Mouse (Mus musculus) forebrain, embryonic 15.5 days (tissue): ENCODE measurements at regions not wholly inside any gene's neighbourhood (a gene's known extent, or its start where the extent isn't known, plus 50 kb on each side); places are given as distances from the start of the nearest gene placed in this dataset.
A peak's percentile ranks its signal among the peaks of the same experiment; 100 is the strongest.

ENCODE experiments used
- ATAC-seq: fragments of 200-750 bp; cut with Nextera tagmentation; replicated peaks from 2 replicates; pipeline ENCODE4 v1.8.0; 2017; ENCODE audit warnings: mild to moderate bottlenecking, moderate TSS enrichment, moderate library complexity
- H3K27ac ChIP-seq: fragments of 300-500 bp; sonication (generic); replicated peaks from 2 replicates; pipeline ENCODE4 v1.5.1; 2015; ENCODE audit warnings: mild to moderate bottlenecking, inconsistent platforms
- H3K27me3 ChIP-seq: fragments of 300-500 bp; sonication (generic); 2 replicates; pipeline ENCODE4 v1.6.1; 2015; ENCODE audit warnings: inconsistent platforms
- H3K36me3 ChIP-seq: fragments of 300-500 bp; sonication (generic); 2 replicates; pipeline ENCODE4 v1.6.1; 2015; ENCODE audit warnings: mild to moderate bottlenecking, inconsistent platforms
- H3K4me1 ChIP-seq: fragments of 300-500 bp; sonication (generic); 2 replicates; pipeline ENCODE4 v1.6.1; 2015; ENCODE audit warnings: inconsistent platforms
- H3K4me2 ChIP-seq: fragments of 300-500 bp; sonication (generic); replicated peaks from 2 replicates; pipeline ENCODE4 v1.6.1; 2015; ENCODE audit warnings: mild to moderate bottlenecking, inconsistent platforms
- H3K4me3 ChIP-seq: fragments of 300-500 bp; sonication (generic); 2 replicates; pipeline ENCODE4 v1.5.1; 2015; ENCODE audit warnings: mild to moderate bottlenecking, inconsistent platforms
- H3K9ac ChIP-seq: fragments of 300-500 bp; sonication (generic); replicated peaks from 2 replicates; pipeline ENCODE4 v1.6.1; 2015; ENCODE audit warnings: mild to moderate bottlenecking, inconsistent platforms
- H3K9me3 ChIP-seq: fragments of 300-500 bp; sonication (generic); 2 replicates; pipeline ENCODE4 v1.6.1; 2016; ENCODE audit warnings: inconsistent platforms
- WGBS: fragments of 180-500 bp; shearing (Covaris S2); methylation state at CpG from one replicate; pipeline ENCODE4 v1.1.7; 2015; ENCODE audit warnings: mixed read lengths; 5-methylcytosine and 5-hydroxymethylcytosine counted together

DNA sequence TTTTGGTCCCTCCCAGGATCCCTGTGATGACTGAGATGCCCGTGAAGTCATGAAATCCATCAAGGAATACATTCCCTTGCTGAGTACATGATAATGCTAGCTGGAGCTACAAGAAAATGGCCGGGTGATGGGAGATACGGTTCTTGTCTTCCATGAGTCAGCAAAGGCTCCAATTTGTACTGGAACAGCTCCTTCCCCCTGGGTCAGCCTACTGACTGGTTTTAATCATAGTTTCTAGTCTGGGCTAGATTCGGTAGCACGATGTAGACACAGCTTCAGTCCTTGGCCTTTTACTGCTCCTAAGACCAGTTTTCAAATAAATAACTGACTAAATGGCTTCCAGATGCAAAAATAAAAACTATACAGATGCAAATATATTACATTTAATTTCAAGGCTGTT is 557.5 kb downstream of the Epha4 start:
- no peak overlapping the region for H3K4me2 ChIP-seq
- no peaks in the 10 kb centered on the region for H3K27me3 ChIP-seq
- 96% methylated on average over 5 of the region's 5 CpGs for WGBS
- H3K9ac ChIP-seq = no peak overlapping the region
- no peaks in the 10 kb centered on the region for H3K4me1 ChIP-seq
- no peak overlapping the region for H3K4me3 ChIP-seq
- no peaks in the 10 kb centered on the region for H3K36me3 ChIP-seq
- no peak for ATAC-seq
- H3K9me3 ChIP-seq = no peaks in the 10 kb centered on the region
- H3K27ac ChIP-seq = no peak overlapping the region

DNA sequence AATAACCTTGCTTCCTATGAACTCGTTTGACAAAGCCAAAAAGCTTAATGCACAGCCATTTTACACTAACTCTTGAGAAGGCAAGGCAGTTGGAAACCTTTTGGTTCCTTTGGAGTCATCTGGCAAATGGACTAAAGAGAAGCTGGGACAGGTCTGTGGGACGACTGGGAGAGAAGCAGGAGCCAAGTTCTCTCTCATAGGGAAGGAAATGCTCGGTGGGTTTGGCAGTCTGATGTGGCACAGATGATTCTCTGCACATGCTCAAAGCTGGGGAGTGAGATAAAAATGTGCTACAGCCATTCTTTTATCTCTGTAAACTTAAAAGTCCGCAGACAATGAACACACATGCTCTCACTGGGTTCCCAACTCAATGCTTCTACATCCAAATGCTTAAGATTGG is 556.2 kb downstream of the Epha4 start:
- H3K27me3 ChIP-seq = no peaks in the 10 kb centered on the region
- no peak overlapping the region for H3K9ac ChIP-seq
- H3K36me3 ChIP-seq = no peaks in the 10 kb centered on the region
- no peak for ATAC-seq
- no peak overlapping the region for H3K4me3 ChIP-seq
- no peak overlapping the region for H3K4me2 ChIP-seq
- H3K4me1 ChIP-seq = no peaks in the 10 kb centered on the region
- H3K27ac ChIP-seq = no peak overlapping the region
- no peaks in the 10 kb centered on the region for H3K9me3 ChIP-seq
- 76% methylated on average over 4 of the region's 4 CpGs for WGBS

DNA sequence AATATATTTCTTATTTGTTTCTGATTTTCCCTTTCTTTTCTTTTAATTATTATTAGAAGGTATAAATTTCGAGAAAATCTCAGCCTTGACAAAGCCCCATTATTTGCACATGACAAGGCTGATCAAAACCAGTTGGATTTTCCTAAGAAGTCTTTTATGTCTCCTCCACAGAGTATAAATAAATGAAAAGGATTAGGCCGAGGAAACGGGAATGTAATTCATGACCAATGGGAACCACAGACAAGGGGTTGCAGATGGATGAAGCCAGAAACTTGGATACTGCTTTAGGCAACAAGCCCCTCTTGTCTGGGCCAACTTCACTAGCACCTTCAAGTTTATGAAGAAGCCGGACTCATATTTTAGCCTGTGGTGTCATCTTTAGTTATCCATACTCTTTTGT is 542.4 kb downstream of the Epha4 start:
- no peak overlapping the region for H3K9ac ChIP-seq
- no peak for ATAC-seq
- 13% methylated on average over 4 of the region's 4 CpGs for WGBS
- H3K9me3 ChIP-seq = no peaks in the 10 kb centered on the region
- H3K36me3 ChIP-seq = no peaks in the 10 kb centered on the region
- H3K4me3 ChIP-seq = no peak overlapping the region
- H3K4me2 ChIP-seq = no peak overlapping the region
- no peaks in the 10 kb centered on the region for H3K27me3 ChIP-seq
- H3K4me1 ChIP-seq = peaks cover 5% of the 10 kb centered on the region; the same call in 1 of the 2 replicates
- no peak overlapping the region for H3K27ac ChIP-seq

DNA sequence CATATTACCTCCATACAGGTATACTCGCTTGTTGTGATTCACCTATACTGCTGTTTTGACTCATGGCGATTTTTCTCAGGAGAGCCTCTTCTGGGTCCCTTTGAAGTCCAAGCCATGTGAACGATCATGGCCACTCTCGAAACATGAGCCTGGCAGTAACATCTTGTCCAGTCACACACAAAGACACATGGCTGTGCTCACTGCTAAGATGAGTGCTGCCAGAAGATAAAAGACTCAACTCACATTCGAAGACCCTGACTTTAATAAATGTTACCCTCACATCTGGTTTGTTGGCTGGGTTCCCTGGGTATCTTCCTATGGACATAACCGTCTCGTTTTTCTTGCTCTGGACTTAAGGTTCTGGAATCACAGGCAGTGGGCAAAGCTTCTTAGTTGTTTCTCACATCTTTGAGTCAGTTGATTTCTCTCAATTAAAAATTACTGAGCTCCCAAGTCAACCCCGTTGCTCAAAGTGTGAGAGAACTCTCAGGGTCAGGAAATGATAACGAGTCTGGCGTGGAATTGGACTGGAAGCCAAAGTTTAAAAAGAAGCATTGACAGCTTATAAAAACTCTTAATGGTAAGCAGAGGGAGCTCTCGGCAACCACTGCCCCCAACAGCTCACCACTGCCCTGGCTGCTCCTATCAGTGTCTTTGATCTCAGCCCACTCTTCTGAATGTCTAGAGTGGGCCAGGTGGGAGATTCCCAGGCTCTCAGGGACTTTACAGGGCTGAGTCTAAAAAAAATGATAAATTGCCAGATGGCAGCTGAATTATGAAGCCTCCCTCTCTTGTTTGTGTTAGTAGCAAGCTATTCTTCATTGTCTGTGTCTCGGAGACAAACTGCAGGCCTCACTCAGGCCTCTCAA is 539.6 kb downstream of the Epha4 start:
- H3K9ac ChIP-seq = no peak overlapping the region
- H3K9me3 ChIP-seq = no peaks in the 10 kb centered on the region
- no peaks in the 10 kb centered on the region for H3K27me3 ChIP-seq
- no peak overlapping the region for H3K4me3 ChIP-seq
- no peak for ATAC-seq
- H3K4me2 ChIP-seq = no peak overlapping the region
- peaks cover 5% of the 10 kb centered on the region; the same call in 1 of the 2 replicates for H3K4me1 ChIP-seq
- H3K36me3 ChIP-seq = no peaks in the 10 kb centered on the region
- no peak overlapping the region for H3K27ac ChIP-seq
- 67% methylated on average over 12 of the region's 12 CpGs for WGBS

DNA sequence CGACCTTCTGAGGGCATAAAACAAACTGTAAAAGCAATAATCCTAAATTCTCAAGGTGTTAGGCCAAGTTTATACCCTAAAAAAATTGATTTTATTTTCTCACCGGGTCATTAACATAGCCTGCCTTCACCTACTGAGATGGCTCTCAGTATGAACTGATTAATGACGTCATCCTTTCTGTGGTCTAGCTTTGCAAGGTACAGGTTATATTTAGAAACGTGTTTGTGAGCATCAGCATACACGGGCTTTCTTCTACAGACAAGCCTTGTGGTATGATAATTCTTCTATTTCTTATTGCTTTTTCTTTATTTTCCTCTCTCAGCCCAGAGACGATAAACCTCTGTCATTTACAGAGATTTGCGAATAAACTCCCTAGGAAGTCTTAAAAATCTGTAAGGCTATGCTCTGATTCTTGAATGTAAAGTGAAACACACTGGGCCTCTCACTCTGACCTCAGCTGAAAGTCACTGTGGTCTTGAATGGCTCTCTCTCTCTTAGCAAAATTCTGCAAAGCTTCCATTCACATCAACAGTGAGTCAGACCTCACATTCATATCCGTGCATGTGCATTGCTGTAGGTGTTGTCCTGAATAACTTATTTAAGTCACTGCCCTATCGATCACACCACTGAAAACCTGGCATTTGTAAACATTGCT is 534.3 kb downstream of the Epha4 start:
- H3K4me3 ChIP-seq = no peak overlapping the region
- H3K9me3 ChIP-seq = no peaks in the 10 kb centered on the region
- H3K4me1 ChIP-seq = peaks cover 3% of the 10 kb centered on the region; the same call in 1 of the 2 replicates
- H3K36me3 ChIP-seq = no peaks in the 10 kb centered on the region
- no peaks in the 10 kb centered on the region for H3K27me3 ChIP-seq
- H3K27ac ChIP-seq = no peak overlapping the region
- 78% methylated on average over 9 of the region's 9 CpGs for WGBS
- H3K4me2 ChIP-seq = no peak overlapping the region
- no peak for ATAC-seq
- H3K9ac ChIP-seq = no peak overlapping the region

DNA sequence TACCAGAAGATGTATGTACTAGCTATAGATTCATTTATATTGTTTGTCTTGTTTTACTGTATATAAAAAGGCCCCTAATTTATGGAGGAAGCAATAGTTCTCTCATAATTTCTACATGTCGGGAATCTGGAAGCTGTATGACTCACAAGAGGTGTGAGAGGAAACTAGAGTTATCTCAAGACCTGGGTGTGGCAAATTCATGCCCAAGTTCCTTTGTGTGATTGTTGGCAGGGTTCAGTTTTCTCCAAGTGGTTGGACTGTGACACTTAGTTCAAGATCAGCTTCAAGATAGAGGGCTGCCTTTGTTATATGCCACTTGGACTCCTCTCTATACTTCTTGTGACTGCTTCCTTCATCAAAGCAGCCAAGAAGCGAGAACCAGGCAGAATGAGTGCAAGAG is 521.1 kb downstream of the Epha4 start:
- Histone ChIP-seq H3K4me1 (no peaks in the 10 kb centered on the region), H3K27me3 (no peaks in the 10 kb centered on the region), H3K9me3 (no peaks in the 10 kb centered on the region), H3K4me3 (no peak overlapping the region), H3K4me2 (no peak overlapping the region), H3K27ac (no peak overlapping the region), H3K36me3 (no peaks in the 10 kb centered on the region), H3K9ac (no peak overlapping the region)
- no peak for ATAC-seq
- 88% methylated on average over 2 of the region's 2 CpGs for WGBS

DNA sequence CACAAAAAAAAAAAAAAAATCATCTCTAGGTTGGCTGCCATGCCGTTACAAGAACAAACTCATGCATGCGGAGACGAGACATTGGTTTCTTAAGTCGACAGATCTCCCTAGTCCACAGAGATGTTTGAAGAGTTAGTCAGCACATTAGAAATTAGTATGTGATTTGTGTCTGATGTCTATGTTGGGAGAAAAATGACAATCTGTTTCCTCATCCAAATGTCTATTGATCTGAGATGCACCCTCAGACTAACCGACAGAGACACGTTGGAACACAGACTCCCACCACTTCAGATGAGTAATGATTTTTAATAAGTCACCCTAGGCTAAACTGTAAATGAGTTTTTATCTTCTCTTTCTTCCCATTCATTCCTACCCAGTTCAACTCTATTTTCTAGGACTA is 506.9 kb downstream of the Epha4 start:
- Histone ChIP-seq H3K9me3 (no peaks in the 10 kb centered on the region), H3K9ac (no peak overlapping the region), H3K4me1 (peaks cover 10% of the 10 kb centered on the region; the same call in 1 of the 2 replicates), H3K27me3 (no peaks in the 10 kb centered on the region), H3K4me3 (no peak overlapping the region), H3K27ac (no peak overlapping the region), H3K4me2 (no peak overlapping the region), H3K36me3 (no peaks in the 10 kb centered on the region)
- ATAC-seq = no peak
- WGBS = 88% methylated on average over 6 of the region's 6 CpGs

DNA sequence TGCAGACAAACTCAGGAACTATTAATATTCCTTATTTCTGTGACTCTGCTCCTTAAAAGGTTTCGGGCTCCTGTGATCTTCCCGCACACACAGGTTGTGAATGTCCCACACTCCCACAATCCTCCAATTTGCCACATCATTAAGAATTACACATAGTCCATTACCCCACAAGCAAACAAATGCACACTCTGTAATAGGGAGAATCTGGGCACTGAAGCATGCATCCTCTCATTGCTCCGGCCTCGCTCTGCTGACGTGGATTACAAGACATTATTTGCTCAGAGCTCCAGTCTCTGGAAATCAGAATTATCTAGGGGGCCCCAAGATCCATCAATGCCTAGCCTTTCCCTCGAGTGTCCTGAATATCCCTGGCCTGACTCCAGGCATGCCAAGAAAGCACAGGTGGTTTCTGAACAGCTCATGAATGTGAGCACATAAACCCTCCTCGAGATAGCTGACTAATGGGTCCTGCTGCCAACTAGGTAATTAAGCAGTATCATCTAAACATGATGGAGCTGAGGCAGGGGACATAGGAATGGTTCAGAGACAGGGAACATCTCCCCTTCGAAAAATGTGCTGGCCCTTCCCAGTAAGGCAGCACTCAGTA is 504.2 kb downstream of the Epha4 start:
- ATAC-seq = no peak
- Histone ChIP-seq H3K9ac (no peak overlapping the region), H3K27me3 (no peaks in the 10 kb centered on the region), H3K9me3 (no peaks in the 10 kb centered on the region), H3K36me3 (no peaks in the 10 kb centered on the region), H3K4me1 (peaks cover 10% of the 10 kb centered on the region; the same call in 1 of the 2 replicates), H3K4me2 (no peak overlapping the region), H3K4me3 (no peak overlapping the region), H3K27ac (no peak overlapping the region)
- WGBS = 36% methylated on average over 8 of the region's 8 CpGs

DNA sequence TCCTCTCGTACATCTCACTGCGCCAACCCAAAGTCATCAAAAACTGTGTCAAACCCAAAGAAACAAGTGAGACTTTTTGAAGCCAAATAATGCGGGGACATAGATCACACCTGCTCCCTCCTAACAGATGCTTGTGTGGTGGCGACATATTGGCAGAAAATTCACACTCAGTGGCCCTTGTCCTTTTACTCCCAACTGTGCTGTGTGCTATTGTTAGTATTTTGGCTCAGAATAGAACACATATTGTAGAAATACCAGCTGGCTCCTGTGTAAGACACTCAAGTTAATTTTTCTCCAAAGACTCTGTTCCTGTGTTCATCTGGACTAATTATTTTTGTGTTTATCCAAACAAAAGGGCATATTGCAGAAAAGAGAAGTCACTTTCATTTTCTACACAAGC is 487.2 kb downstream of the Epha4 start:
- H3K9me3 ChIP-seq = no peaks in the 10 kb centered on the region
- ATAC-seq = peak; percentile 83

DNA sequence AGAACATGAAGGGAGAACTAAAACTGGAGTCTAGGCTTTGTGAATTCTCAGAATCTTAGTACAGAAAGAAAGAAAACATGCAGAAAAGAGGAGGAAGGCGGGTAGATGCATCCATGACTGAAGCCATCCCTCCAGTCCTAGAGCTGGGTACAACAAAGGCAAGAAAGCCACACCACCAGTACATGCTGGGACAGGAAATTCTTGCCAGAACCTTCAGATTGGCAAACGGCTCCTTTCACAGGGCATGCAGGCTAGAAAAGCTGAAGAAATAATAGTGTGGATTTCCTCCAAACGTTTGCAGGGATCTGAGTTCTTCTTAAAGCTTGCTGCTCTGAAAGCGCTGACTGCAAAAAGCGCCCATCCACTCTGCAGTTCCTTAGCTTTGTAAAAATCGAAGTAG is 486.7 kb downstream of the Epha4 start:
- no peak overlapping the region for H3K4me3 ChIP-seq
- H3K9ac ChIP-seq = no peak overlapping the region
- H3K36me3 ChIP-seq = no peaks in the 10 kb centered on the region
- H3K27ac ChIP-seq = peak overlapping the region; percentile 45; the same call in 1 of the 2 replicates
- no peaks in the 10 kb centered on the region for H3K27me3 ChIP-seq
- WGBS = 78% methylated on average over 6 of the region's 6 CpGs
- peaks cover 15% of the 10 kb centered on the region for H3K4me1 ChIP-seq
- no peak for ATAC-seq
- no peaks in the 10 kb centered on the region for H3K9me3 ChIP-seq
- H3K4me2 ChIP-seq = no peak overlapping the region

More for the DNA sequence above, 487.2 kb downstream of the Epha4 start:
- H3K27ac ChIP-seq = peak overlapping the region; percentile 45; the same call in 1 of the 2 replicates
- no peaks in the 10 kb centered on the region for H3K27me3 ChIP-seq
- H3K36me3 ChIP-seq = no peaks in the 10 kb centered on the region
- peaks cover 15% of the 10 kb centered on the region for H3K4me1 ChIP-seq
- 42% methylated on average over 4 of the region's 4 CpGs for WGBS
- H3K4me2 ChIP-seq = no peak overlapping the region
- no peak overlapping the region for H3K4me3 ChIP-seq
- no peak overlapping the region for H3K9ac ChIP-seq

DNA sequence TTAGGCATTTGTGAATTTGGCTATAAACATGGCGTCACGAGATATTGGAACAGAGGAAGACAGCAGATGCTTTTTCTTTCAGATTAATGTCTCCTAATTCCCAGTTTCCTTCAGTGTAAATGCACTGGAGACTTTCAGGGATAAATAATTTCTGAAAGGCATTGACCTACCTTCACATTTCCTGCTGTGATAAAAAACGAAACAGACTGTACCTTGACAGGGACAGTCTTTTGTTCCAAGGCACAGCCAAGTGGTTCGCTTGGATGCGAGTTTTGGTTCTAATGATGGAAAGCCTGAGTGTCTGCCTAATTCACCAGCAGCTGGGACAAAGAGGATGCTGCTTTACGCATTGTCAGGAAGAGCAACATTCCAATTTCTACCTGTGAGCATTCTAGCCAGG is 485.8 kb downstream of the Epha4 start:
- H3K9me3 ChIP-seq = no peaks in the 10 kb centered on the region
- H3K27ac ChIP-seq = no peak overlapping the region
- WGBS = 82% methylated on average over 6 of the region's 6 CpGs
- no peak overlapping the region for H3K9ac ChIP-seq
- H3K4me3 ChIP-seq = no peak overlapping the region
- no peaks in the 10 kb centered on the region for H3K36me3 ChIP-seq
- peaks cover 15% of the 10 kb centered on the region for H3K4me1 ChIP-seq
- no peaks in the 10 kb centered on the region for H3K27me3 ChIP-seq
- H3K4me2 ChIP-seq = no peak overlapping the region
- ATAC-seq = no peak
